Mouse (Mus musculus) lung, postnatal 0 days (tissue): ENCODE data around the gene Spryd3. TPM values are rescaled to one million over a fixed set of nuclear protein-coding genes. Genes with fewer than 3 reads are reported as not detected.

ENCODE experiments used
- ATAC-seq: fragments of 200-750 bp; cut with Nextera tagmentation; 2 replicates; pipeline ENCODE4 v1.8.0; 2017; ENCODE audit warnings: moderate library complexity
- DNase-seq: peaks from one replicate; pipeline ENCODE4 v3.0.0-alpha.2; 2016; ENCODE audit warnings: low spot score
- H3K27ac ChIP-seq: fragments of 300-500 bp; sonication (generic); 2 replicates; pipeline ENCODE4 v1.5.1; 2014; ENCODE audit warnings: antibody characterized with exemption, mild to moderate bottlenecking, low read length, mixed read lengths
- H3K27me3 ChIP-seq: fragments of 300-500 bp; sonication (generic); replicated peaks from 2 replicates; pipeline ENCODE4 v1.6.1; 2014; ENCODE audit warnings: low read length, mixed read lengths; ENCODE audit not compliant: insufficient read depth
- H3K36me3 ChIP-seq: fragments of 300-500 bp; sonication (generic); 2 replicates; pipeline ENCODE4 v1.6.1; 2014; ENCODE audit warnings: low read length, mixed read lengths; ENCODE audit not compliant: insufficient read depth
- H3K4me1 ChIP-seq: fragments of 300-500 bp; sonication (generic); 2 replicates; pipeline ENCODE4 v1.6.1; 2014; ENCODE audit warnings: antibody characterized with exemption, low read depth, low read length, mixed read lengths; ENCODE audit not compliant: insufficient read depth
- H3K4me2 ChIP-seq: fragments of 300-500 bp; sonication (generic); replicated peaks from 2 replicates; pipeline ENCODE4 v1.6.1; 2014; ENCODE audit warnings: low read depth, mild to moderate bottlenecking, low read length, moderate library complexity, mixed read lengths
- H3K4me3 ChIP-seq: fragments of 300-500 bp; sonication (generic); 2 replicates; pipeline ENCODE4 v1.5.1; 2014; ENCODE audit warnings: low read depth, low read length
- H3K9ac ChIP-seq: fragments of 300-500 bp; sonication (generic); replicated peaks from 2 replicates; pipeline ENCODE4 v1.6.1; 2014; ENCODE audit warnings: low read depth, mild to moderate bottlenecking
- H3K9me3 ChIP-seq: fragments of 300-500 bp; sonication (generic); 2 replicates; pipeline ENCODE4 v1.6.1; 2016; ENCODE audit warnings: low read length, mixed read lengths
- CTCF ChIP-seq: IDR thresholded peaks from 2 replicates; pipeline ENCODE4 v1.5.1; 2016; ENCODE audit warnings: antibody characterized with exemption, mild to moderate bottlenecking
- EP300 ChIP-seq: IDR thresholded peaks from 2 replicates; pipeline ENCODE4 v1.6.1; 2016; ENCODE audit warnings: antibody characterized with exemption, mild to moderate bottlenecking, control low read depth
- whole genome bisulfite sequencing: fragments of 180-500 bp; shearing (Covaris S2); extraction: QIAGEN DNeasy Blood & Tissue Kit; methylation state at CpG from one replicate; pipeline ENCODE4 v1.1.7; 2014; 5-methylcytosine and 5-hydroxymethylcytosine counted together
- polyA plus RNA-seq: library from polyadenylated mRNA; unstranded; fragments of >200 nt; fragmentation: Nextera tagmentation; extraction: Ambion mirVana; gene quantifications from 2 replicates; pipeline ENCODE4 v1.2.1, GENCODE M21; 2015

Gene Spryd3
- polyA plus RNA-seq, 1 experiment from 2014 or later: 22.2 TPM

- TF ChIP-seq CTCF (no peak; the same call in 1 of the 2 replicates), EP300 (no peak)
- no peaks in the 10 kb centered on the region for H3K9me3 ChIP-seq
- H3K4me2 ChIP-seq: peak overlapping the region; percentile 87
- H3K9ac ChIP-seq: no peak overlapping the region
- 39% methylated on average over 37 of the region's 38 CpGs for WGBS
- H3K4me3 ChIP-seq: no peak overlapping the region
- H3K36me3 ChIP-seq: peaks cover 52% of the 10 kb centered on the region
- peaks cover 33% of the 10 kb centered on the region; the same call in 1 of the 2 replicates for H3K4me1 ChIP-seq
- ATAC-seq (no peak), DNase-seq (peak; percentile 35)
- no peak overlapping the region for H3K27ac ChIP-seq
- no peaks in the 10 kb centered on the region for H3K27me3 ChIP-seq
Measured at GRCm38 (mm10) chr15:102106754-102107456, 29.1 kb downstream of the Spryd3 start.

- no peak overlapping the region for H3K9ac ChIP-seq
- H3K4me3 ChIP-seq: no peak overlapping the region
- peaks cover 39% of the 10 kb centered on the region; the same call in 1 of the 2 replicates for H3K4me1 ChIP-seq
- peak overlapping the region; percentile 87 for H3K4me2 ChIP-seq
- H3K27ac ChIP-seq: 0 out of 2 replicates have a peak overlapping the region, but pooled peaks have one; percentile 38
- peak; percentile 64 for DNase-seq
- H3K9me3 ChIP-seq: no peaks in the 10 kb centered on the region
- no peak for ATAC-seq
- TF ChIP-seq CTCF (peak; percentile 55), EP300 (no peak)
- H3K27me3 ChIP-seq: no peaks in the 10 kb centered on the region
- H3K36me3 ChIP-seq: peaks cover 44% of the 10 kb centered on the region
- 33% methylated on average over 18 of the region's 18 CpGs for WGBS
Measured at GRCm38 (mm10) chr15:102105764-102106730, 30.0 kb downstream of the Spryd3 start.

- Histone ChIP-seq H3K9ac (no peak overlapping the region), H3K4me2 (peak overlapping the region; percentile 87), H3K9me3 (no peaks in the 10 kb centered on the region), H3K27me3 (no peaks in the 10 kb centered on the region), H3K4me1 (peaks cover 40% of the 10 kb centered on the region; the same call in 1 of the 2 replicates), H3K36me3 (peaks cover 37% of the 10 kb centered on the region), H3K27ac (peak overlapping the region; percentile 100), H3K4me3 (peak overlapping the region; percentile 6; the same call in 1 of the 2 replicates)
- ATAC-seq (peak; percentile 4), DNase-seq (peak; percentile 91)
- no peak for TF ChIP-seq CTCF
- no peak for TF ChIP-seq EP300
- WGBS: 10% methylated on average over 4 of the region's 5 CpGs
Measured at GRCm38 (mm10) chr15:102105360-102105759, 30.7 kb downstream of the Spryd3 start.

GRCm38 (mm10) chr15:102103947-102104555 is 32.0 kb downstream of the Spryd3 start:
- Histone ChIP-seq H3K4me2 (peak overlapping the region; percentile 87), H3K4me3 (peak overlapping the region; percentile 48), H3K27me3 (no peaks in the 10 kb centered on the region), H3K9ac (peak overlapping the region; percentile 93), H3K4me1 (peaks cover 48% of the 10 kb centered on the region), H3K9me3 (no peaks in the 10 kb centered on the region), H3K36me3 (peaks cover 27% of the 10 kb centered on the region), H3K27ac (peak overlapping the region; percentile 100)
- TF ChIP-seq EP300: peak; percentile 98
- TF ChIP-seq CTCF: no peak
- WGBS: 12% methylated on average over 12 of the region's 12 CpGs
- ATAC-seq: peak; percentile 49
- peak; percentile 96 for DNase-seq

- Histone ChIP-seq H3K27ac (peak overlapping the region; percentile 100), H3K4me2 (peak overlapping the region; percentile 87), H3K27me3 (no peaks in the 10 kb centered on the region), H3K4me3 (peak overlapping the region; percentile 48), H3K36me3 (peaks cover 22% of the 10 kb centered on the region; the same call in 1 of the 2 replicates), H3K9ac (peak overlapping the region; percentile 93), H3K4me1 (peaks cover 42% of the 10 kb centered on the region), H3K9me3 (no peaks in the 10 kb centered on the region)
- ATAC-seq: peak; percentile 35
- DNase-seq: peak; percentile 95
- WGBS: 2% methylated on average over 14 of the region's 14 CpGs
- TF ChIP-seq CTCF (no peak), EP300 (no peak; the same call in none of the 2 replicates)
Measured at GRCm38 (mm10) chr15:102103371-102103946, 32.6 kb downstream of the Spryd3 start.
